Comparison of ENCODE assay signal across 18 mouse cellular contexts in genomic region chr12:44462976-44463375, GRCm38 (mm10).
DNase-seq lines count a peak whose midpoint lies in the region; ATAC-seq and TF ChIP-seq lines count a peak whose summit lies in the region.
"Had no signal": no experiment of that assay in that cellular context is flagged by ENCODE, and none has a peak within 500 bp of the region (broad histone marks: within the 10 kb centered on the region; RNA-seq: fewer than 3 reads in every experiment).

No protein-coding gene starts in this region.

- no peak overlapping the region for H3K4me3 ChIP-seq in hindbrain, embryonic 12.5 days
- no peak overlapping the region for H3K4me3 ChIP-seq in midbrain, embryonic 16.5 days (ENCODE audit: low read depth, low read length)
- H3K4me3 ChIP-seq: embryonic facial prominence, embryonic 12.5 days; limb, embryonic 12.5 days had no signal

- no peaks in the 10 kb centered on the region for H3K9me3 ChIP-seq in hindbrain, embryonic 12.5 days (replicated peaks)
- H3K9me3 ChIP-seq in midbrain, embryonic 16.5 days (replicated peaks; ENCODE audit: control insufficient read depth, low read length, poor library complexity, severe bottlenecking) = no peaks in the 10 kb centered on the region
- H3K9me3 ChIP-seq: embryonic facial prominence, embryonic 12.5 days; limb, embryonic 12.5 days had no signal

- H3K4me2 ChIP-seq in hindbrain, embryonic 12.5 days (replicated peaks) = no peak overlapping the region
- H3K4me2 ChIP-seq in midbrain, embryonic 16.5 days (ENCODE audit: low read length) = no peak overlapping the region
- H3K4me2 ChIP-seq: embryonic facial prominence, embryonic 12.5 days; heart, embryonic 11.5 days; limb, embryonic 12.5 days had no signal

- peak overlapping the region; percentile 49 for H3K27ac ChIP-seq in hindbrain, embryonic 12.5 days
- H3K27ac ChIP-seq in midbrain, embryonic 16.5 days (ENCODE audit: low read length) = peak overlapping the region; percentile 63
- H3K27ac ChIP-seq: embryonic facial prominence, embryonic 12.5 days; limb, embryonic 12.5 days; liver, embryonic 14.5 days had no signal

- ATAC-seq in frontal cortex, adult (ENCODE audit: low TSS enrichment) = peak; percentile 35
- peak; percentile 84 for ATAC-seq in hindbrain, embryonic 12.5 days (ENCODE audit: low FRiP score)
- no peak for ATAC-seq in midbrain, embryonic 16.5 days
- ATAC-seq: Patski had no signal

- H3K9ac ChIP-seq in hindbrain, embryonic 12.5 days = no peak overlapping the region
- no peak overlapping the region for H3K9ac ChIP-seq in midbrain, embryonic 16.5 days (ENCODE audit: low read depth, low read length)
- H3K9ac ChIP-seq: embryonic facial prominence, embryonic 12.5 days; limb, embryonic 12.5 days; liver, embryonic 14.5 days had no signal

- 26% methylated on average over 6 of the region's 6 CpGs for WGBS in hindbrain, embryonic 12.5 days
- WGBS in midbrain, embryonic 16.5 days = 49% methylated on average over 6 of the region's 6 CpGs

- DNase-seq in frontal cortex, postnatal 36 days (ENCODE audit: low spot score in 2 of 2) = no peak
- peak; percentile 80 for DNase-seq in brain, embryonic 14.5 days (ENCODE audit: low read depth)
- DNase-seq in thymus, postnatal 25 days = no peak
- no peak for DNase-seq in left cerebral cortex, adult 8-10 months (ENCODE audit: low spot score in 2 of 2)
- no peak for DNase-seq in spleen, postnatal 36 days (ENCODE audit: low spot score in 2 of 2)
- DNase-seq: gastrocnemius, postnatal 14 days; heart, postnatal 36 days; kidney, adult 11 months; kidney, postnatal 4 days; layer of hippocampus, postnatal 36 days had no signal

- no peaks in the 10 kb centered on the region for H3K36me3 ChIP-seq in hindbrain, embryonic 12.5 days
- H3K36me3 ChIP-seq in midbrain, embryonic 16.5 days (ENCODE audit: control insufficient read depth, insufficient read depth, low read length) = no peaks in the 10 kb centered on the region
- H3K36me3 ChIP-seq: embryonic facial prominence, embryonic 12.5 days; limb, embryonic 12.5 days had no signal

- peaks cover 17% of the 10 kb centered on the region for H3K4me1 ChIP-seq in hindbrain, embryonic 12.5 days
- H3K4me1 ChIP-seq in midbrain, embryonic 16.5 days (ENCODE audit: control insufficient read depth, insufficient read depth, low read length) = peaks cover 7% of the 10 kb centered on the region
- H3K4me1 ChIP-seq: embryonic facial prominence, embryonic 12.5 days; limb, embryonic 12.5 days had no signal

- TF ChIP-seq CTCF in brain, embryonic 14.5 days (IDR thresholded peaks at IDR 0.05; ENCODE audit: borderline replicate concordance, extremely low read depth, insufficient read depth, insufficient read length) = no peak

- no peaks in the 10 kb centered on the region for H3K27me3 ChIP-seq in hindbrain, embryonic 12.5 days
- no peaks in the 10 kb centered on the region for H3K27me3 ChIP-seq in midbrain, embryonic 16.5 days (ENCODE audit: control insufficient read depth, insufficient read depth, low read depth, low read length)
- H3K27me3 ChIP-seq: embryonic facial prominence, embryonic 12.5 days; limb, embryonic 12.5 days; Patski had no signal

- no peak for TF ChIP-seq POLR2A in brain, embryonic 14.5 days (IDR thresholded peaks at IDR 0.05; ENCODE audit: borderline replicate concordance, extremely low read depth, insufficient read depth, insufficient read length, poor library complexity, severe bottlenecking)
